Mouse (Mus musculus) heart, adult 18-20 months (tissue): ENCODE data around the gene Fbln2. TPM values are rescaled to one million over a fixed set of nuclear protein-coding genes. Genes with fewer than 3 reads are reported as not detected.

Experiments used
- DNase-seq, 2 experiments: peaks; one replicate each; pipeline ENCODE4 v3.0.0; 2021 to 2022; ENCODE audit warnings: mixed read lengths in 1 of 2
- total RNA-seq, 2 experiments: library from RNA; stranded (reverse); gene quantifications; 2 replicates each; pipeline ENCODE4 v1.2.3; 2021

Gene Fbln2
- total RNA-seq, 2 experiments from 2014 or later: 42.0 to 43.1 TPM

GRCm38 (mm10) chr6:91279477-91279876 is 67.2 kb downstream of the Fbln2 start:
- no peak for DNase-seq

GRCm38 (mm10) chr6:91281206-91281605 is 69.0 kb downstream of the Fbln2 start:
- DNase-seq: peak; percentile 77 to 98

GRCm38 (mm10) chr6:91281747-91282146 is 69.5 kb downstream of the Fbln2 start:
- no peak for DNase-seq

GRCm38 (mm10) chr6:91283031-91283430 is 70.8 kb downstream of the Fbln2 start:
- no peak for DNase-seq

GRCm38 (mm10) chr6:91284521-91285449 is 72.5 kb downstream of the Fbln2 start:
- DNase-seq: no peak

GRCm38 (mm10) chr6:91285450-91285790 is 73.2 kb downstream of the Fbln2 start:
- peak; percentile 76 to 85 for DNase-seq

- no peak for DNase-seq
Measured at GRCm38 (mm10) chr6:91285814-91286545, 73.7 kb downstream of the Fbln2 start.

GRCm38 (mm10) chr6:91286624-91287023 is 74.4 kb downstream of the Fbln2 start:
- DNase-seq: peak; percentile 59 to 87

- DNase-seq: no peak
Measured at GRCm38 (mm10) chr6:91287148-91287547, 74.9 kb downstream of the Fbln2 start.

GRCm38 (mm10) chr6:91287636-91288035 is 75.4 kb downstream of the Fbln2 start:
- DNase-seq: no peak

GRCm38 (mm10) chr6:91288251-91288785 is 76.1 kb downstream of the Fbln2 start:
- no peak for DNase-seq

GRCm38 (mm10) chr6:91288961-91289360 is 76.7 kb downstream of the Fbln2 start:
- no peak for DNase-seq

GRCm38 (mm10) chr6:91290937-91291336 is 78.7 kb downstream of the Fbln2 start:
- no peak for DNase-seq

- no peak for DNase-seq
Measured at GRCm38 (mm10) chr6:91295431-91295830, 83.2 kb downstream of the Fbln2 start.

- no peak for DNase-seq
Measured at GRCm38 (mm10) chr6:91298828-91299227, 86.6 kb downstream of the Fbln2 start.

GRCm38 (mm10) chr6:91300079-91300478 is 87.8 kb downstream of the Fbln2 start:
- DNase-seq: no peak

- no peak for DNase-seq
Measured at GRCm38 (mm10) chr6:91301839-91302238, 89.6 kb downstream of the Fbln2 start.

- no peak for DNase-seq
Measured at GRCm38 (mm10) chr6:91302337-91302736, 90.1 kb downstream of the Fbln2 start.

GRCm38 (mm10) chr6:91304172-91304571 is 91.9 kb downstream of the Fbln2 start:
- no peak for DNase-seq

GRCm38 (mm10) chr6:91307972-91308371 is 95.7 kb downstream of the Fbln2 start:
- DNase-seq: no peak

- DNase-seq: no peak
Measured at GRCm38 (mm10) chr6:91311204-91311603, 98.9 kb downstream of the Fbln2 start.

- no peak for DNase-seq
Measured at GRCm38 (mm10) chr6:91312491-91312890, 100.2 kb downstream of the Fbln2 start.
